Mouse (Mus musculus) megakaryocyte, embryonic 14.5 days (primary cell): ENCODE data around the gene Zfp398.

Experiments
- FLI1 ChIP-seq: IDR thresholded peaks from 2 replicates; pipeline ENCODE4 v1.6.1; 2012; ENCODE audit warnings: low read length, inconsistent platforms, mixed read lengths
- GATA1 ChIP-seq: IDR thresholded peaks from 3 replicates; pipeline ENCODE4 v1.6.1; 2012; ENCODE audit warnings: mixed read lengths, low read length, inconsistent platforms, borderline replicate concordance

DNA sequence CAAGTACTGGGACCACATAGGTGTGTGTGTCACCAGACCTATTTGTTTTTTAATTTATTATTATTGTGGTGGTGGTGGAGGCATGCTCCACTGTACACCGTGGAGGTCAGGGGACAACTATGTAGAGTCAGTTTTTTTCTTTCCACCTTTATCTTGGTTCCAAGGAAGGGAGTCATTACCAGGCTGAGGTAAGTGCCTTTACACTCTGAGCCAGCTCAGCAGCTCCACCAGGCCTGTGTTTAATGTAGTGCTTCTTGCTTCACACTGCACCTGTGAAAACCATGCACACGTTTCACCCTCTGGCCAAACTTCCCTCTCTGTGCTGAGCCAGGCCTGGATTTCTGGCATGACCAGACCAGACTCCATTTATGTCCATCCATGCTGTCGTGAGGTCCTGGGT lies 77.5 kb downstream of the Zfp398 start:
- TF ChIP-seq GATA1 (no peak), FLI1 (no peak)
